Mouse (Mus musculus) bone marrow macrophage, adult 2 months (primary cell): Measurements from ENCODE around the gene Gm11992. TPM values are rescaled to one million over a fixed set of nuclear protein-coding genes. Genes with fewer than 3 reads are reported as not detected.

Experiments
- H3K27ac ChIP-seq: 2 replicates; pipeline ENCODE4 v1.5.1; 2012; ENCODE audit warnings: low read depth, low read length; ENCODE audit not compliant: insufficient read depth
- H3K4me1 ChIP-seq: 2 replicates; pipeline ENCODE4 v1.6.1; 2012; ENCODE audit warnings: low read length; ENCODE audit not compliant: control insufficient read depth, insufficient read depth
- H3K4me3 ChIP-seq: 2 replicates; pipeline ENCODE4 v1.5.1; 2012; ENCODE audit warnings: mild to moderate bottlenecking, low read length, moderate library complexity; ENCODE audit not compliant: insufficient read depth
- CTCF ChIP-seq: IDR thresholded peaks from 2 replicates; pipeline ENCODE4 v1.5.1; 2012; ENCODE audit warnings: low read depth, mild to moderate bottlenecking, low read length, moderate library complexity
- POLR2A ChIP-seq: IDR thresholded peaks from 2 replicates; pipeline ENCODE4 v1.6.1; 2012; ENCODE audit warnings: mild to moderate bottlenecking, low read depth, low read length, borderline replicate concordance
- polyA plus RNA-seq: library from polyadenylated mRNA; stranded (reverse); fragments of >200 nt; gene quantifications from 2 replicates; pipeline ENCODE4 v1.2.4, GENCODE M21; 2012; ENCODE audit not compliant: missing spikeins, insufficient read depth, insufficient read length

Gene Gm11992
- polyA plus RNA-seq, 1 experiment = not detected

- Histone ChIP-seq H3K4me1 (no peaks in the 10 kb centered on the region), H3K4me3 (no peak overlapping the region), H3K27ac (no peak overlapping the region)
- TF ChIP-seq CTCF = no peak
- TF ChIP-seq POLR2A = no peak
These were observed 64.8 kb downstream of the Gm11992 start for GRCm38 (mm10) chr11:9113189-9113588.

GRCm38 (mm10) chr11:9115367-9116120 is 67.2 kb downstream of the Gm11992 start:
- Histone ChIP-seq H3K4me1 (no peaks in the 10 kb centered on the region), H3K4me3 (no peak overlapping the region)
- TF ChIP-seq CTCF (no peak), POLR2A (no peak)

GRCm38 (mm10) chr11:9116121-9116520 is 67.7 kb downstream of the Gm11992 start:
- no peaks in the 10 kb centered on the region for H3K4me1 ChIP-seq
- no peak for TF ChIP-seq POLR2A
- H3K27ac ChIP-seq = no peak overlapping the region
- no peak overlapping the region for H3K4me3 ChIP-seq

More at GRCm38 (mm10) chr11:9115367-9116120, 67.2 kb downstream of the Gm11992 start:
- no peak overlapping the region for H3K27ac ChIP-seq

- no peak overlapping the region for H3K27ac ChIP-seq
- TF ChIP-seq CTCF (no peak), POLR2A (no peak)
- no peaks in the 10 kb centered on the region for H3K4me1 ChIP-seq
- H3K4me3 ChIP-seq = no peak overlapping the region
These were observed 68.5 kb downstream of the Gm11992 start for GRCm38 (mm10) chr11:9116916-9117315.

- no peak for TF ChIP-seq POLR2A
- no peak for TF ChIP-seq CTCF
- Histone ChIP-seq H3K27ac (no peak overlapping the region), H3K4me3 (peak overlapping the region; percentile 41), H3K4me1 (no peaks in the 10 kb centered on the region)
These were observed 69.1 kb downstream of the Gm11992 start for GRCm38 (mm10) chr11:9117358-9118049.

- Histone ChIP-seq H3K4me3 (peak within 1 kb of the TSS; percentile 41), H3K27ac (no peak within 1 kb of the TSS), H3K4me1 (no peaks in the 10 kb centered on the region)
- TF ChIP-seq CTCF (no peak), POLR2A (no peak)
These were observed 69.6 kb downstream of the Gm11992 start, which contains the start of gene Upp1 for GRCm38 (mm10) chr11:9118050-9118420. TSS of gene Upp1 (plus strand) at chr11:9118103.

- H3K27ac ChIP-seq = no peak overlapping the region
- TF ChIP-seq POLR2A = no peak
- no peak for TF ChIP-seq CTCF
These were observed 70.2 kb downstream of the Gm11992 start for GRCm38 (mm10) chr11:9118421-9119121.

More at GRCm38 (mm10) chr11:9118421-9119121, 70.2 kb downstream of the Gm11992 start:
- H3K4me3 ChIP-seq = peak overlapping the region; percentile 41
- no peaks in the 10 kb centered on the region for H3K4me1 ChIP-seq

Other genes with a start within 250 kb of the Gm11992 start
- gene Pkd1l1, start 75.3 kb upstream of the Gm11992 start, polyA plus RNA-seq = not detected in 2 replicates
- 5.8 and 7.2 TPM in 2 replicates for gene Hus1, start 37.4 kb upstream of the Gm11992 start, polyA plus RNA-seq
- gene Sun3, start 397 bp downstream of the Gm11992 start, polyA plus RNA-seq = not detected in 2 replicates
- gene Upp1, start 69.5 kb downstream of the Gm11992 start, polyA plus RNA-seq = not detected in 2 replicates
- gene Abca13, start 143.3 kb downstream of the Gm11992 start, polyA plus RNA-seq = 0.05 TPM in 1 of 2 replicates, not detected in the other